Mouse (Mus musculus) T-cell, adult 2 months (primary cell): ENCODE measurements around the gene Il11.

Experiments
- DNase-seq: peaks from one replicate; pipeline ENCODE4 v3.0.0; 2022; ENCODE audit warnings: low spot score

Gene Il11

GRCm38 (mm10) chr7:4742482-4742819 is 40.2 kb downstream of the Il11 start:
- DNase-seq: no peak

GRCm38 (mm10) chr7:4741672-4742481 is 40.8 kb downstream of the Il11 start:
- DNase-seq: no peak

- no peak for DNase-seq
These were observed 41.5 kb downstream of the Il11 start for GRCm38 (mm10) chr7:4741151-4741550.

- no peak for DNase-seq
These were observed 42.3 kb downstream of the Il11 start for GRCm38 (mm10) chr7:4740309-4740727.

- peak; percentile 99 for DNase-seq
These were observed 42.9 kb downstream of the Il11 start, which contains the start of gene Kmt5c for GRCm38 (mm10) chr7:4739544-4740275. Gene Kmt5c, plus strand, starts transcription at chr7:4740115.

GRCm38 (mm10) chr7:4739041-4739543 is 43.6 kb downstream of the Il11 start:
- no peak for DNase-seq

- no peak for DNase-seq
These were observed 49.7 kb downstream of the Il11 start for GRCm38 (mm10) chr7:4732968-4733392.

GRCm38 (mm10) chr7:4731090-4731489 is 51.6 kb downstream of the Il11 start:
- no peak for DNase-seq

- no peak for DNase-seq
These were observed 57.5 kb downstream of the Il11 start, which contains the start of gene Tmem150b for GRCm38 (mm10) chr7:4725169-4725568. Gene Tmem150b, minus strand, starts transcription at chr7:4725249.

- no peak for DNase-seq
These were observed 58.3 kb downstream of the Il11 start for GRCm38 (mm10) chr7:4724359-4724758.

- DNase-seq: peak; percentile 17
These were observed 59.2 kb downstream of the Il11 start for GRCm38 (mm10) chr7:4723508-4723907.
